Mouse (Mus musculus): ENCODE data around the gene Unk. TPM values are rescaled to one million over a fixed set of nuclear protein-coding genes. Genes with fewer than 3 reads are reported as not detected.

Unk gene
- total and polyA plus RNA-seq, 3 experiments: 21.7 to 42.3 TPM; not detected in 1

GRCm38 (mm10) chr11:116083096-116083672 is 53.1 kb downstream of the Unk start:
- no peak for TF ChIP-seq UBTF (IDR thresholded peaks at IDR 0.05; ENCODE audit: borderline replicate concordance, insufficient read depth, low read depth, low read length)
- TF ChIP-seq CTCF (IDR thresholded peaks at IDR 0.05 in 2 of 3, conservative IDR thresholded peaks at IDR 0.05 in 1 of 3; ENCODE audit: control insufficient read depth in 1 of 3, insufficient read depth in 1 of 3, low read depth in 2 of 3, low read length in 3 of 3, poor library complexity in 1 of 3, severe bottlenecking in 1 of 3): no peak
- no peak for TF ChIP-seq CHD2 (IDR thresholded peaks at IDR 0.05; ENCODE audit: low read length)
- TF ChIP-seq MYC (IDR thresholded peaks at IDR 0.05; ENCODE audit: low read depth, low read length): no peak
- Histone ChIP-seq H3K79me2 (ENCODE audit: control insufficient read depth, insufficient read depth, low read length, poor library complexity) (peaks cover 9% of the 10 kb centered on the region), H3K9ac (ENCODE audit: control insufficient read depth, low read depth, low read length, poor library complexity, severe bottlenecking) (no peak overlapping the region), H3K27me3 (ENCODE audit: control insufficient read depth in 1 of 2, insufficient read depth in 2 of 2, low read length in 2 of 2) (no peaks in the 10 kb centered on the region), H3K4me1 (ENCODE audit: control insufficient read depth in 1 of 2, insufficient read depth in 2 of 2, low read length in 2 of 2) (peaks cover 9 to 37% of the 10 kb centered on the region in 2 experiments), H3K27ac (ENCODE audit: control insufficient read depth, low read depth, low read length) (no peak overlapping the region), H3K4me3 (ENCODE audit: control insufficient read depth in 1 of 2, insufficient read depth in 1 of 2, low read depth in 2 of 2, low read length in 2 of 2) (no peak overlapping the region), H3K9me3 (replicated peaks; ENCODE audit: insufficient read depth, low read length) (no peaks in the 10 kb centered on the region), H3K36me3 (ENCODE audit: control insufficient read depth in 1 of 2, insufficient read depth in 2 of 2, low read length in 2 of 2) (peaks cover 0 to 36% of the 10 kb centered on the region in 2 experiments; a peak in 2 of 4 replicates)
- DNase-seq (ENCODE audit: low read depth, low spot score): no peak

GRCm38 (mm10) chr11:116084166-116084565 is 54.0 kb downstream of the Unk start:
- DNase-seq (ENCODE audit: low read depth, low spot score): peak; percentile 69
- peaks cover 0 to 36% of the 10 kb centered on the region in 2 experiments; a peak in 2 of 4 replicates for H3K36me3 ChIP-seq (ENCODE audit: control insufficient read depth in 1 of 2, insufficient read depth in 2 of 2, low read length in 2 of 2)
- peaks cover 10 to 39% of the 10 kb centered on the region in 2 experiments for H3K4me1 ChIP-seq (ENCODE audit: control insufficient read depth in 1 of 2, insufficient read depth in 2 of 2, low read length in 2 of 2)
- no peaks in the 10 kb centered on the region for H3K9me3 ChIP-seq (replicated peaks; ENCODE audit: insufficient read depth, low read length)
- H3K27ac ChIP-seq (ENCODE audit: control insufficient read depth, low read depth, low read length): no peak overlapping the region; the same call in 1 of the 2 replicates
- no peak overlapping the region for H3K4me3 ChIP-seq (ENCODE audit: control insufficient read depth in 1 of 2, insufficient read depth in 1 of 2, low read depth in 2 of 2, low read length in 2 of 2)
- H3K27me3 ChIP-seq (ENCODE audit: control insufficient read depth in 1 of 2, insufficient read depth in 2 of 2, low read length in 2 of 2): no peaks in the 10 kb centered on the region
- no peak for TF ChIP-seq TAL1 (IDR thresholded peaks at IDR 0.05; ENCODE audit: low read length)
- TF ChIP-seq POLR2A (IDR thresholded peaks at IDR 0.05; ENCODE audit: control insufficient read depth in 1 of 2, insufficient read depth in 1 of 2, low read depth in 1 of 2, low read length in 2 of 2, poor library complexity in 1 of 2): no peak
- TF ChIP-seq ZC3H11A (IDR thresholded peaks at IDR 0.05; ENCODE audit: low read depth, low read length): no peak
- no peak for TF ChIP-seq JUND (IDR thresholded peaks at IDR 0.05; ENCODE audit: low read depth, low read length)
- no peak for TF ChIP-seq ZMIZ1 (IDR thresholded peaks at IDR 0.05; ENCODE audit: low read depth, low read length)
- TF ChIP-seq ETS1 (IDR thresholded peaks at IDR 0.05; ENCODE audit: low read depth, low read length): no peak
- no peak for TF ChIP-seq RAD21 (IDR thresholded peaks at IDR 0.05; ENCODE audit: low read depth, low read length)
- TF ChIP-seq GABPA (IDR thresholded peaks at IDR 0.05; ENCODE audit: low read depth, low read length): no peak
- TF ChIP-seq NELFE (IDR thresholded peaks at IDR 0.05; ENCODE audit: low read depth, low read length): peak; percentile 15; the same call in 1 of the 2 replicates
- TF ChIP-seq CHD2 (IDR thresholded peaks at IDR 0.05; ENCODE audit: low read length): no peak
- no peak for TF ChIP-seq CHD1 (IDR thresholded peaks at IDR 0.05; ENCODE audit: low read depth, low read length)
- no peak for TF ChIP-seq ELF1 (IDR thresholded peaks at IDR 0.05; ENCODE audit: low read depth, low read length)
- TF ChIP-seq MAX (IDR thresholded peaks at IDR 0.05; ENCODE audit: low read length): peak; percentile 43; the same call in 1 of the 2 replicates
- no peak for TF ChIP-seq POLR2AphosphoS2 (IDR thresholded peaks at IDR 0.05; ENCODE audit: low read length)
- peak; percentile 25; the same call in 1 of the 2 replicates for TF ChIP-seq SIN3A (IDR thresholded peaks at IDR 0.05; ENCODE audit: low read length)
- no peak for TF ChIP-seq EP300 (IDR thresholded peaks at IDR 0.05; ENCODE audit: low read depth in 1 of 2, low read length in 2 of 2)
- no peak for TF ChIP-seq CTCF (IDR thresholded peaks at IDR 0.05 in 2 of 3, conservative IDR thresholded peaks at IDR 0.05 in 1 of 3; ENCODE audit: control insufficient read depth in 1 of 3, insufficient read depth in 1 of 3, low read depth in 2 of 3, low read length in 3 of 3, poor library complexity in 1 of 3, severe bottlenecking in 1 of 3)
- peaks cover 9% of the 10 kb centered on the region for H3K79me2 ChIP-seq (ENCODE audit: control insufficient read depth, insufficient read depth, low read length, poor library complexity)
- H3K9ac ChIP-seq (ENCODE audit: control insufficient read depth, low read depth, low read length, poor library complexity, severe bottlenecking): no peak overlapping the region

Measured in MEL (cell line).